Mouse (Mus musculus): ENCODE data around the gene Slc22a12.
A peak's percentile ranks its signal among the peaks of the same experiment; 100 is the strongest.

Slc22a12 gene

DNA sequence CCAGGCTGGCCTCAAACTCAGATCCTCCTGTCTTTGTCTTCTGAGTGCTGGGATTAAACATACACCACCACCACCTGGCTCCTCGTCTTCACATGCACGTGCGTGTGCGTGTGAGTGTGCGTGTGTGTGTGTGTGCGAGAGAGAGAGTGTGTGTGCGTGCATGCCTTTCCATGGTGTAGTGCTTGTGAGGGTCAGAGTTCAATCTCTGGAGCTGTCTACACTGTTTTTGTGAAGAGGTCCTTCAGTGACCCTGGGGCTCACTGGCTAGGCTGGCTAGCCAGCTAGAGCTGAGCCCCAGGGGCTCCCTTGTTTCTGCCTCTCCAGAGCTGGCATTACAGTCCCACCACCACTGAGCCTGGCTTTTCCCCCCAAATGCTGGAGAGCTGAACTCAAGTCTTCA is 1.3 kb downstream of the Slc22a12 start:
- no peak for DNase-seq (ENCODE audit: low read depth, low spot score)

- no peak for DNase-seq (ENCODE audit: low read depth, low spot score)
Measured at GRCm38 (mm10) chr19:6540191-6540590, 2.6 kb downstream of the Slc22a12 start.

- no peak for DNase-seq (ENCODE audit: low read depth, low spot score)
Measured at GRCm38 (mm10) chr19:6539592-6539991, 3.2 kb downstream of the Slc22a12 start.

DNA sequence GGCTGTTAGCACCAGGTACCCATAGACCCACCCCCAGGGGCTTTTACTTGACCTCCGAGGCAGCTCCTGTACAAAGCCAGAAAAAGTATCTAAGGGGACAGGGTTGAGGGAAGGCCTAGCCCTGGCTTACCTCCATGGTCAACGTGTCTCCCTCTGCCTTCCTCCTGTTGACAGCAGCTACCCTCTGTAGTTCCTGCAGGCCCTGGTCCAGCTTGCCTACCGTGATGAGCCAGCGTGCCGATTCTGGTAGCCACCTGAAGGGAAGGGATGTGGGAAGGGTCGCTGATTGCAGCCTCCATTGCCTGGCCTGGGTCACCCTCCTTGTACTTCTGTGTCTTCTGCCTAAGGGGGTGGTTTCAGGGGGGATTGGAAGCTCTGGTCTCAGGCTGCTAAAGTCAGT is 4.3 kb downstream of the Slc22a12 start:
- no peak for DNase-seq (ENCODE audit: low read depth, low spot score)

GRCm38 (mm10) chr19:6537526-6537925 is 5.3 kb downstream of the Slc22a12 start:
- no peak for DNase-seq (ENCODE audit: low read depth, low spot score)

DNA sequence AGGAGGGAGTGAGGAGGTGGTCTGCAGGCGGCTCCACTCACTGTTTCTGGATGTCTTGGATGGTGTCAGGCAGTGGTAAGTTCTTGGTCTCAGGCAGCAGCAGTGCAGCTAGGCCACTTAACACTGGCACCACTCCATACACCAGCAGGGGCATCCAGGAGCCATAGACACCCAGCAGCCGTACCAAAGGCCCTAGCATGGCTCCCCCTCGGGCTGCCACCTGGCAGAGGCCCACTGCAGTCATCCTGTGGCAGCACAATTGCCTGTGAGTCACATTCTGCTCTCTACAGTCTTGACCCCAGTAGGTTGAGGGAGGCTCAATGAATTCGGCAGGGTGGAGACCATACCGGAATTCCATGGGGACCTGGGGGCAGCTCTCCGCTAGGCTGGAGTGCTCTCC is 6.1 kb downstream of the Slc22a12 start:
- DNase-seq (ENCODE audit: low read depth, low spot score) = no peak

GRCm38 (mm10) chr19:6536201-6536600 is 6.6 kb downstream of the Slc22a12 start:
- DNase-seq (ENCODE audit: low read depth, low spot score) = no peak

DNA sequence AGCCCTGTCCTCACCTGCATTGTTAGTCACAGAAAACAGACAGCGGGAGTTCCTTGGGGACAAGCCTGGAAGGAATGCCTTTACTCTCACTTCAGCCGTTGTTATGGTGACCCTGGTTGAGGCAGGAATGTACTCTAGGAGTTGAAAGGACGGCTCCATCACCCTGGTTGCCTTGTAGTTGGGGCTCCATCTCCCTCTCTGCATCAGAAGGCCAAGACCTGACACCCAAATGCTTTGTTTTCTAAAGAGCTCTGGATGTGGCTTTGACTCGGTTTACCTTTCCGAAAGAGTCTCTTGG is 8.8 kb downstream of the Slc22a12 start:
- peak; percentile 80 for DNase-seq (ENCODE audit: low read depth, low spot score)

DNA sequence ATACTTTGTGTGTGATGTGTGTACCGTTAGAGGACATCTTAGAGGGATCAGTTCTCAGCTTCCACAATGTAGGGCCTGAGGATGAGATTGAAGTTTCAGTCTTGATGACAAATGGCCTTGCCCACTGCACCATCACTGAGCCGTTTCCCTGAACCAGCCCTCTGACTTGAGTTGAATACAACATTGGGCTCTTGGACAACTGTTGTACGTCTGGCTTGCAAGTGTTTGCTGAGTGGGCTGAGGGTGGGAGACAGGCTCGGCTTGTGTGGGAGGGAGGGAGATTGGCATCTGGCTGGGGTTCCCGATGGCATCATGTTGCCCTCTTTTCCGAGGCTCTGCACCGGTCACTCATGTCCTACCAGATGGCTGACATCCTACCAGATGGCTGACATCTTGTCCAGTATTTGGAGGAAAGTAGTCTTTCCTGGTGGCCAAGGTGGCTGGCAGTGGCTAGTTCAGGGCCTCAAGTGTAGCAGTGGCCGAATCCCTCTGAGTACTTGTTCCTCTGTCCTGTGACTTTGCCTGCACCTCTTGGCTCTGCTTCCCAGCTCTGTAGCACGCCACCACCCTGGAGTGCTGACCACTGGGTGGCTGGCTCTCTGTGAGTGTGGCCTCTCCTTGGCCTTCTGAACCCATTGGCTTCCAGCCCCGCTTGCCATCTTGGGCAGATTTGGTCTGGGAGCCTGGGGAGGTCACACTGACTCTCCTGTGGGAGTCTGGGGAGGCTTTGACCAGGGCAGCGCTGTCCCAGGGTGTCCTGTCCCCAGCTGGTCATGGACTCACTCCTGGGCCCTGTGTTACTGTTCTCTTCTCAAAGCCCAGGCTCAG is 9.3 kb downstream of the Slc22a12 start:
- DNase-seq (ENCODE audit: low read depth, low spot score) = no peak

- no peak for DNase-seq (ENCODE audit: low read depth, low spot score)
Measured at GRCm38 (mm10) chr19:6532656-6533055, 10.2 kb downstream of the Slc22a12 start.

DNA sequence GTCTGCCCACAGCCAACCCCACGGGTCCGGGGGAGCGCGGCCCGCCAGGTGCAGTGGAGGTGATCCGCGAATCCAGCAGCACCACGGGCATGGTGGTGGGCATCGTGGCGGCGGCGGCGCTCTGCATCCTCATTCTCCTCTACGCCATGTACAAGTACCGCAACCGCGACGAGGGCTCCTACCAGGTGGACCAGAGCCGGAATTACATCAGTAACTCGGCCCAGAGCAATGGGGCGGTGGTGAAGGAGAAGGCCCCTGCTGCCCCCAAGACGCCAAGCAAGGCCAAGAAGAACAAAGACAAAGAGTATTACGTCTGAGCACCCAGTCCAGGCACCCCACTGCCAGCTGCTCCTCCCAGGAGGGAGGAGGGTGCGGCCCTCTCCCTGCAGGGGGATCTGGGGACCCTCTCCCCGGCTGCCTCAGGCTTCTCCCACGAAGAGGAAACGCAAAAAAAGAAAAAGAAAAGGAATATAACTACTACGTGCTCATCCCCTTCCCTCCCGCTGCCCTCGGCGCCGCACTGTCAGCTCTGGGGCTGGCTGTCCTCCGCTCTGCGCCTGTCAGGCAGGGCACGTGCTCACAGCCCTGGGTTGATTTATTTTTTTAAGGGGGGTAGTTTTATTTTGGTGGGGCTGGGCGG is 10.9 kb downstream of the Slc22a12 start:
- DNase-seq (ENCODE audit: low read depth, low spot score) = no peak

- DNase-seq (ENCODE audit: low read depth, low spot score) = no peak
Measured at GRCm38 (mm10) chr19:6531011-6531631, 11.7 kb downstream of the Slc22a12 start.

GRCm38 (mm10) chr19:6530359-6530758 is 12.5 kb downstream of the Slc22a12 start:
- no peak for DNase-seq (ENCODE audit: low read depth, low spot score)

DNA sequence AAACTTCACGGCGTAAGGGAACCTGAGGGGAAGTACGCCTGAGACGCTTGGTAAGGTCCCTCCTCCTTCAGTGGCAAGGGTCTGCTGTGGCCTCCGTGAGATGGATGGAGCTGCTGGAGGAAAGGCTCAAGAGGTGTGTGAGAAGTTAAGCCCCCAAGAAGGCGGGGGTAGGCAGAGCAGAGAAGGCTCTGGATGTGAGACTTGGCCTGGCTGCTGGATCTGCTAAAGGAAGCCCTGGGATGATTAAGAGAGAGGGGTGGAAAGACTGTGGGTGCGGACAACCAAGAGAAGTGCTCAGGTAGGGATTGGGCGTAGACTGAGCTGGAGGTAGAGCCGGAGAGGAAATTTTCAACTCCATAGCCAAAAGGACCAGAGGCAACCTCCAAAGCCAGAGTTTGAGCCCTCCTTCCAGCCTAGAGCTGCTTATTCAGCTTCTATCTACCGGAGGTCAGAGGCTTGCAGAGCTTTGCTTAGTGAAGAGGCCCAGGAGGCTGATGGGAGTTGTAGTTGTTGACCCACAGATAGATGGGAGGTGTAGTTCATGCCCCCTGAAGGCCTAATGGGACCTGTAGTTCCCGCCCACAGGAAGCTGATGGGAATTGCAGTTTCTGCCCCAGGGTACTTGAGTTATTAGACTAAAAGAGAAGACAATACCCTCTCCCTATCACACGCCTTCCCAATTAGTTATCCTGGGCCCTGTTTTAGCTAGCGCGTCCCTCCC is 13.4 kb downstream of the Slc22a12 start:
- DNase-seq (ENCODE audit: low read depth, low spot score) = peak; percentile 88

DNA sequence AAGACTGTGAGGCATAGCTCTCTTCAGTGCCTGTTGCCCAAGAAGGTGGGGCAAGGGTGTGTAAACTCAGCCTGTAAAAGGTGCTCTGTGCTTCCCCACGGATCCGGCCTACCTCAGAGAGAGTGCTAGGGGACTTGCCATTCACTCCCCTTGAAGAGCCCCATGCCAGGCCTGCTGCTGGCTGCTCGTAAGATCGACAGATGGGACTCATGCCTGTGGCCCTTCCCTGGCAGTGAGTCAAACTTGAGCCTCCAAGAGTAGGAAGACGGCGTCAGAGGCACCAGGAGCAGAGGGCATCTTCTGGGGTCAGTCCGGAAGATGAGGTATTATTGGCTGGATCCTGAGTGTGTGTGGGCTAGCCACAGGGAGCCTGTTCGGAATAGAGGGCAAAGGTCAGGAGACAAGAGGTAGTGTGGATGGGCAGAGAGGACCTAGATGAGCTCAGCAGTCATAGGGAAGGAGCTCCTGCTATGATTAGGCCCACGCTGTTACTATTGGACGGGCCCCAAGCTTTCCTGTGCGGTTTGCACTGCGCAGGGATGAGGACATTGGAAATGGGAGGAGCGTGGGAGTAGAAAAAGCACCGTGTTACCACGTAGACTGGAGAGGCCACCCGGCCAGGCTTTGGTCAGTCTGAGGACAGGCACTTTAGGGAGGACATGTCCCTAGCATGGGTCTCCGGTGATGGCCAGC is 14.8 kb downstream of the Slc22a12 start:
- no peak for DNase-seq (ENCODE audit: low read depth, low spot score)

- DNase-seq (ENCODE audit: low read depth, low spot score) = no peak
Measured at GRCm38 (mm10) chr19:6527439-6527838, 15.4 kb downstream of the Slc22a12 start.

GRCm38 (mm10) chr19:6526010-6526409 is 16.8 kb downstream of the Slc22a12 start:
- DNase-seq (ENCODE audit: low read depth, low spot score) = no peak

GRCm38 (mm10) chr19:6525023-6525422 is 17.8 kb downstream of the Slc22a12 start:
- DNase-seq (ENCODE audit: low read depth, low spot score) = no peak

- no peak for DNase-seq (ENCODE audit: low read depth, low spot score)
Measured at GRCm38 (mm10) chr19:6522289-6522688, 20.5 kb downstream of the Slc22a12 start.

- DNase-seq (ENCODE audit: low read depth, low spot score) = no peak
Measured at GRCm38 (mm10) chr19:6521630-6522029, 21.2 kb downstream of the Slc22a12 start.

- peak; percentile 67 for DNase-seq (ENCODE audit: low read depth, low spot score)
Measured at GRCm38 (mm10) chr19:6519483-6519882, 23.3 kb downstream of the Slc22a12 start.

- peak; percentile 64 for DNase-seq (ENCODE audit: low read depth, low spot score)
Measured at GRCm38 (mm10) chr19:6518601-6519000, 24.2 kb downstream of the Slc22a12 start.

Measured in R1 (cell line).